Mouse (Mus musculus) heart, postnatal 36 days (tissue): Measurements from ENCODE around the gene Hsd3b7. TPM values are rescaled to one million over a fixed set of nuclear protein-coding genes. Genes with fewer than 3 reads are reported as not detected.
A peak's percentile ranks its signal among the peaks of the same experiment; 100 is the strongest.
"Not testable (repeated sequence)": the region's sequence is repeated elsewhere in the genome, so short reads cannot be mapped to it uniquely, and the experiment has no call there.

ENCODE experiments used
- DNase-seq, 2 experiments: peaks; one replicate each; pipeline ENCODE4 v3.0.0; 2021 to 2022
- intact Hi-C: fragments of 180-260 bp; cut with DNase I; formaldehyde crosslinking; loops from one replicate; pipeline ENCODE4 v1.15.1; 2025
- total RNA-seq, 2 experiments: library from RNA; stranded (reverse); gene quantifications; 2 replicates each; pipeline ENCODE4 v1.2.3; 2021

Gene Hsd3b7
- total RNA-seq, 2 experiments from 2014 or later: 12.6 to 13.1 TPM

- intact Hi-C loops: no loop called here
- DNase-seq: no peak
Measured at GRCm38 (mm10) chr7:127772557-127772956, 27.8 kb upstream of the Hsd3b7 start.

GRCm38 (mm10) chr7:127773664-127774384, 26.6 kb upstream of the Hsd3b7 start:
- DNase-seq: peak; percentile 48 to 65

GRCm38 (mm10) chr7:127775837-127776236, 24.6 kb upstream of the Hsd3b7 start:
- DNase-seq: not testable (repeated sequence)
- intact Hi-C loops: loop anchor here (5.0 kb wide), 1 partner anchor 101 kb away; the partner anchor contains the start of genes Zfp646 and Zfp668

More at GRCm38 (mm10) chr7:127773664-127774384, 26.6 kb upstream of the Hsd3b7 start:
- intact Hi-C loops: no loop called here

GRCm38 (mm10) chr7:127776426-127776825, 24.0 kb upstream of the Hsd3b7 start, which contains the start of gene Setd1a:
TSS of gene Setd1a (plus strand) at chr7:127776670.
- intact Hi-C loops: loop anchor here (5.0 kb wide), 1 partner anchor 101 kb away; the partner anchor contains the start of genes Zfp646 and Zfp668
- DNase-seq: peak; percentile 91 to 93

GRCm38 (mm10) chr7:127776878-127777473, 23.4 kb upstream of the Hsd3b7 start:
- DNase-seq: peak; percentile 96 to 98
- intact Hi-C loops: loop anchor here (5.0 kb wide), 1 partner anchor 100 kb away; the partner anchor contains the start of genes Zfp646 and Zfp668

GRCm38 (mm10) chr7:127777474-127778266, 22.7 kb upstream of the Hsd3b7 start:
- peak; percentile 54 to 64 for DNase-seq
- intact Hi-C loops: loop anchor here (2.0 to 5.0 kb wide), 2 partner anchors 17 to 100 kb away; partner anchors contain the start of genes Zfp646 and Zfp668

GRCm38 (mm10) chr7:127778350-127778749, 22.1 kb upstream of the Hsd3b7 start:
- intact Hi-C loops: loop anchor here (2.0 to 5.0 kb wide), 2 partner anchors 16 to 99 kb away; partner anchors contain the start of genes Zfp646 and Zfp668
- no peak for DNase-seq

GRCm38 (mm10) chr7:127785308-127785707, 15.1 kb upstream of the Hsd3b7 start, which contains the start of gene Gm49388:
TSS of gene Gm49388 (plus strand) at chr7:127785608.
- intact Hi-C loops: no loop called here
- DNase-seq: no peak

GRCm38 (mm10) chr7:127797076-127797845, 3.1 kb upstream of the Hsd3b7 start:
- DNase-seq: no peak
- intact Hi-C loops: loop anchor here (10.0 kb wide), 1 partner anchor 408 kb away; the partner anchor contains the start of gene Cox6a2

GRCm38 (mm10) chr7:127798591-127798990, 1.8 kb upstream of the Hsd3b7 start:
- DNase-seq: no peak
- intact Hi-C loops: loop anchor here (10.0 kb wide), 1 partner anchor 406 kb away; the partner anchor contains the start of gene Cox6a2

- intact Hi-C loops: loop anchor here (10.0 kb wide), 1 partner anchor 406 kb away; the partner anchor contains the start of gene Cox6a2
- DNase-seq: no peak
Measured at GRCm38 (mm10) chr7:127799211-127799610, 1.2 kb upstream of the Hsd3b7 start.

- no peak for DNase-seq
- intact Hi-C loops: loop anchor here (1.0 to 10.0 kb wide), 6 partner anchors 17 to 405 kb away; partner anchors contain the start of genes Cox6a2, Gm21974 and Vkorc1
Measured at GRCm38 (mm10) chr7:127799738-127800137, 666 bp upstream of the Hsd3b7 start.

GRCm38 (mm10) chr7:127801010-127801621, 712 bp downstream of the Hsd3b7 start:
- intact Hi-C loops: loop anchor here (2.0 to 5.0 kb wide), 2 partner anchors 74 to 96 kb away; partner anchors contain the start of genes Gm21974 and Vkorc1

GRCm38 (mm10) chr7:127802313-127802712, 1.9 kb downstream of the Hsd3b7 start:
- no peak for DNase-seq
- intact Hi-C loops: loop anchor here (5.0 kb wide), 1 partner anchor 95 kb away; the partner anchor contains the start of genes Gm21974 and Vkorc1

More at GRCm38 (mm10) chr7:127801010-127801621, 712 bp downstream of the Hsd3b7 start:
- no peak for DNase-seq

GRCm38 (mm10) chr7:127808821-127809220, 8.4 kb downstream of the Hsd3b7 start:
- DNase-seq: no peak
- intact Hi-C loops: no loop called here

GRCm38 (mm10) chr7:127809846-127810245, 9.4 kb downstream of the Hsd3b7 start:
- intact Hi-C loops: no loop called here
- DNase-seq: no peak

- no peak for DNase-seq
- intact Hi-C loops: no loop called here
Measured at GRCm38 (mm10) chr7:127810650-127811049, 10.2 kb downstream of the Hsd3b7 start.

- no peak for DNase-seq
- intact Hi-C loops: no loop called here
Measured at GRCm38 (mm10) chr7:127811240-127811639, 10.8 kb downstream of the Hsd3b7 start.

- intact Hi-C loops: no loop called here
- no peak for DNase-seq
Measured at GRCm38 (mm10) chr7:127812292-127812691, 11.9 kb downstream of the Hsd3b7 start.
